Mouse (Mus musculus): Measurements from ENCODE around the gene Dpt.

DNA sequence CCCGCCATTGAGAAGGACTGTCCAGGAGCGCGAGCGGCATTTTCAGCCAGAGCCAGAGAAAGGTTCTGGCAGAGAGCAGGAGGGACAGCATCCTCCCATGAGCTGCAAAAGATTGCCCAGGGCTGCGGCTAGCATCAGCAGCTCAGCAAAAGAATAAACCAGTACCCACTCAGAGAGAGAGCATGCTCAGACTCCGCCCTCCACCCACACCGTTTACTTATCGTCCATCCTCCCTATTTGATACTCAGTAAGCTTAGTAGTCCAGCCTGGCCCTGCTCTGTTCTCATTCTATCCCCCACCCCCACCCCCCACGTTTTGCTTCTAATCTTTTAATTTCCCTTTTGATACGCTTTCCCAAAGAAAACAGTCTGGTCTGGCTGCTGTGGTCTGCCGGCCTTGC is 63.5 kb downstream of the Dpt start:
- TF ChIP-seq POLR2A (IDR thresholded peaks at IDR 0.05; ENCODE audit: low read depth, low read length) (no peak), CTCF (IDR thresholded peaks at IDR 0.05; ENCODE audit: extremely low read depth, insufficient read depth, insufficient read length, insufficient replicate concordance) (no peak)
